Mouse (Mus musculus): Measurements from ENCODE around the gene Car12. TPM values are rescaled to one million over a fixed set of nuclear protein-coding genes. Genes with fewer than 3 reads are reported as not detected.

Gene Car12
- polyA plus RNA-seq, 1 experiment from 2014 or later: 2.6 TPM

DNA sequence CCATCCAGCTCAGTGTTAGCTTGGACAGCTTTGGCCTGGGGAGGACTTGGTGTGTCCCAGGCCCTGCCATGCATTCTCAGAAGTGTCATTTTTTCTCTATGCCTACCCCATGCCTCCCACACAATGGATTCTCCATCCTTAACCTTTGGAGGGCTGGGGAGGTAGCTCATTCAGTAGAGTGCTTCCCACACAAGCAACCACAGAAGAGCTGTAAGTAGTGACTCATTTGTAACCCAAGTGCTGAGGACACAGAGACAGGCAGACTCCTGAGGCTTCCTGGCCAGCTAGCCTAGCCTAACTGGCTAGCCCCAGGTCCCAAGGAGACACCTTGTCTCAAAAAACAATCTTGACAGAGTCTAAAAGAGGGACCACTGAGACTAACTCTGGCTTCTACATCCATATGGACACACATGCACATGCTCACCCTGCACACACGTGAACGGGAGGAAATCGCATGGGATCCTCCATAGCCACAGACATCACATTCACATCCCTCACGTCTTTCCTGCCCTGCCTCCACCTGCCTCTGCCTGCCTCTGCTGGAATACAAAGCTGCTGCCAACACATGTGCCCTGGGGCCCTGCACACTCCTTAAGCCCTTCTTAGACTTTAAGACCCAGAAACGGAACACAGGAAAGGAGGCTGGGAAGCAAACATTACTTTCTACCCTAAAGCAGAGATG lies 8.8 kb downstream of the Car12 start:
- Histone ChIP-seq H3K27me3 (replicated peaks; ENCODE audit: control insufficient read depth, insufficient read depth, low read length) (no peaks in the 10 kb centered on the region), H3K4me1 (ENCODE audit: control insufficient read depth, insufficient read depth, low read length) (peaks cover 5% of the 10 kb centered on the region; the same call in 1 of the 2 replicates), H3K27ac (ENCODE audit: low read depth, low read length) (peak overlapping the region; percentile 33; the same call in 1 of the 2 replicates), H3K36me3 (ENCODE audit: control insufficient read depth, insufficient read depth, low read length) (no peaks in the 10 kb centered on the region), H3K4me3 (ENCODE audit: low read depth, low read length) (no peak overlapping the region), H3K9ac (ENCODE audit: low read length) (no peak overlapping the region), H3K9me3 (replicated peaks; ENCODE audit: control insufficient read depth, low read length) (no peaks in the 10 kb centered on the region), H3K4me2 (ENCODE audit: low read length) (no peak overlapping the region)
- WGBS: 58% methylated on average over 5 of the region's 5 CpGs
- DNase-seq (ENCODE audit: low spot score): no peak
- ATAC-seq: peak; percentile 29; the same call in 1 of the 2 replicates

- no peak overlapping the region for H3K4me2 ChIP-seq (ENCODE audit: low read length)
- H3K9ac ChIP-seq (ENCODE audit: low read length): no peak overlapping the region
- H3K27ac ChIP-seq (ENCODE audit: low read depth, low read length): 0 out of 2 replicates have a peak overlapping the region, but pooled peaks have one; percentile 33
- H3K9me3 ChIP-seq (replicated peaks; ENCODE audit: control insufficient read depth, low read length): no peaks in the 10 kb centered on the region
- no peaks in the 10 kb centered on the region for H3K27me3 ChIP-seq (replicated peaks; ENCODE audit: control insufficient read depth, insufficient read depth, low read length)
- DNase-seq (ENCODE audit: low spot score) (peak; percentile 74), ATAC-seq (peak; percentile 71)
- H3K4me1 ChIP-seq (ENCODE audit: control insufficient read depth, insufficient read depth, low read length): peaks cover 5% of the 10 kb centered on the region; the same call in 1 of the 2 replicates
- H3K36me3 ChIP-seq (ENCODE audit: control insufficient read depth, insufficient read depth, low read length): no peaks in the 10 kb centered on the region
- WGBS: 17% methylated on average over 5 of the region's 5 CpGs
- H3K4me3 ChIP-seq (ENCODE audit: low read depth, low read length): no peak overlapping the region
Observed at GRCm38 (mm10) chr9:66722869-66723272, 9.4 kb downstream of the Car12 start.

DNA sequence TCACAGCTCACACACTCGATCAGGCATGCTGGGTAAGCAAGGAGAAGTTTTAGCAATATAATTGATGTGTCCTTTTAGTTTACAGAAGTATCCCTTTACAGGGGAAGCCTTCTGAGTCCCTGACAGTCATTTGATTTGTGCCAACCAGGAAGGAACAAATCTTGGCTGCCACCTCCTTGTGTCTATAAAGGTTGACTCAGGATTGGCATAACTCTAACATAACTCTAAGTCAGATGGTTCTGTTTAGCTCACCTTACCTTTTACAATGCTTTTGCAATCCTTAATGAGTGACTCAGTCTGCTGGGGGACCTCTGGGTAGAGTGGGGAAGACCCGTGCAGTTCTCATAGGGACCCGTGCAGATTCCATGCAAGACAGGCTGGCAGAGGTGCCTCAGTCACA lies 12.1 kb downstream of the Car12 start:
- peaks cover 5% of the 10 kb centered on the region; the same call in 1 of the 2 replicates for H3K4me1 ChIP-seq (ENCODE audit: control insufficient read depth, insufficient read depth, low read length)
- no peaks in the 10 kb centered on the region for H3K9me3 ChIP-seq (replicated peaks; ENCODE audit: control insufficient read depth, low read length)
- DNase-seq (ENCODE audit: low spot score) (no peak), ATAC-seq (no peak)
- H3K4me2 ChIP-seq (ENCODE audit: low read length): no peak overlapping the region
- 76% methylated on average over 3 of the region's 3 CpGs for WGBS
- H3K4me3 ChIP-seq (ENCODE audit: low read depth, low read length): no peak overlapping the region
- no peaks in the 10 kb centered on the region for H3K36me3 ChIP-seq (ENCODE audit: control insufficient read depth, insufficient read depth, low read length)
- H3K9ac ChIP-seq (ENCODE audit: low read length): no peak overlapping the region
- no peak overlapping the region for H3K27ac ChIP-seq (ENCODE audit: low read depth, low read length)
- no peaks in the 10 kb centered on the region for H3K27me3 ChIP-seq (replicated peaks; ENCODE audit: control insufficient read depth, insufficient read depth, low read length)

DNA sequence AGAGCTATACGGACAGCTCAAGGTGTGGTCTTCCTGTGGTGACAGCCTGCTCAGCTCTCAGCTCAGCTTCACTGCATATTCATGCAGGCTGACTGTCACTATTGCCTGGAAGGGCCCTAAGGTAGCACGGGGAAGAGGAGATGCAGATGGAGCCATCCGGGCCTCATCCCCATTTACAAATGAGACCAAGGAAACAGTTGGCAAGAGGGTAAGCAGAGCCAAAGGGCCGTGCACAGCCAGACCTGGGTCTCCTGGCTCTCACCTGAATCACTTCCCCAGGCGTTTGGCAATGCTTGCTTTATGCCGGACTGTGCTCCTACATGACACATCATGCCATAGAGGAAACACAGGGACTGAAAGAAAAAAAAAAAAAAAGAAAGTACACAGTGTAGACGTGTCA lies 13.8 kb downstream of the Car12 start:
- WGBS: 77% methylated on average over 7 of the region's 7 CpGs
- ATAC-seq: no peak
- no peaks in the 10 kb centered on the region for H3K36me3 ChIP-seq (ENCODE audit: control insufficient read depth, insufficient read depth, low read length)

DNA sequence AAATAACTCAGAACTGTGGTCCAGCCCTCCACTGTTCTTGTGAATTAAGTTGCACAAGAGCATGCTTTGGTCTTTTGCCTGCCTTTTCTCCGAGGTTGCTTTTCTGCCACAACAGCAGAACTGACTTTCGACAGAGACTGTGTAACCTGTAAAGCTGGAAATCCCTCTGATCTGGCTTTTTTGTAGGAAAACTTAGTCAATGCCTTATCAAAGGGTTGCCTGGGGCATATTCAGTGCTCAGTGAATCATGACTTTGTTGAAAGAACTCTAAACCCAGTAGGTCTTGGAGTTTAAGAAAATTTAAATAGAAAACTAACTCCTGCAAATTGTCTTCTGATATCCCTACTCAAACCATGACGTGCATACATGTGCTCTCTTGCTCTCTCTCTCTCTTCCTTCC lies 17.1 kb downstream of the Car12 start:
- no peaks in the 10 kb centered on the region for H3K9me3 ChIP-seq (replicated peaks; ENCODE audit: control insufficient read depth, low read length)
- no peak overlapping the region for H3K27ac ChIP-seq (ENCODE audit: low read depth, low read length)
- WGBS: 57% methylated on average over 3 of the region's 3 CpGs
- no peak overlapping the region for H3K4me2 ChIP-seq (ENCODE audit: low read length)
- H3K27me3 ChIP-seq (replicated peaks; ENCODE audit: control insufficient read depth, insufficient read depth, low read length): no peaks in the 10 kb centered on the region
- 0 out of 2 replicates have a peak, but pooled peaks cover 2% of the 10 kb centered on the region for H3K4me1 ChIP-seq (ENCODE audit: control insufficient read depth, insufficient read depth, low read length)
- no peak overlapping the region for H3K9ac ChIP-seq (ENCODE audit: low read length)
- no peak overlapping the region for H3K4me3 ChIP-seq (ENCODE audit: low read depth, low read length)
- H3K36me3 ChIP-seq (ENCODE audit: control insufficient read depth, insufficient read depth, low read length): no peaks in the 10 kb centered on the region
- ATAC-seq (no peak), DNase-seq (ENCODE audit: low spot score) (no peak)

More for the DNA sequence above, 13.8 kb downstream of the Car12 start:
- Histone ChIP-seq H3K9me3 (replicated peaks; ENCODE audit: control insufficient read depth, low read length) (no peaks in the 10 kb centered on the region), H3K9ac (ENCODE audit: low read length) (no peak overlapping the region), H3K27me3 (replicated peaks; ENCODE audit: control insufficient read depth, insufficient read depth, low read length) (no peaks in the 10 kb centered on the region), H3K27ac (ENCODE audit: low read depth, low read length) (no peak overlapping the region), H3K4me1 (ENCODE audit: control insufficient read depth, insufficient read depth, low read length) (0 out of 2 replicates have a peak, but pooled peaks cover 5% of the 10 kb centered on the region), H3K4me3 (ENCODE audit: low read depth, low read length) (no peak overlapping the region), H3K4me2 (ENCODE audit: low read length) (no peak overlapping the region)
- no peak for DNase-seq (ENCODE audit: low spot score)

- WGBS: 85% methylated on average over 7 of the region's 7 CpGs
- Histone ChIP-seq H3K27ac (ENCODE audit: low read depth, low read length) (no peak overlapping the region), H3K9ac (ENCODE audit: low read length) (no peak overlapping the region), H3K4me3 (ENCODE audit: low read depth, low read length) (no peak overlapping the region), H3K4me2 (ENCODE audit: low read length) (no peak overlapping the region), H3K36me3 (ENCODE audit: control insufficient read depth, insufficient read depth, low read length) (no peaks in the 10 kb centered on the region), H3K9me3 (replicated peaks; ENCODE audit: control insufficient read depth, low read length) (no peaks in the 10 kb centered on the region), H3K4me1 (ENCODE audit: control insufficient read depth, insufficient read depth, low read length) (0 out of 2 replicates have a peak, but pooled peaks cover 2% of the 10 kb centered on the region), H3K27me3 (replicated peaks; ENCODE audit: control insufficient read depth, insufficient read depth, low read length) (no peaks in the 10 kb centered on the region)
- ATAC-seq: no peak
- no peak for DNase-seq (ENCODE audit: low spot score)
Observed at GRCm38 (mm10) chr9:66731284-66731683, 17.8 kb downstream of the Car12 start.

DNA sequence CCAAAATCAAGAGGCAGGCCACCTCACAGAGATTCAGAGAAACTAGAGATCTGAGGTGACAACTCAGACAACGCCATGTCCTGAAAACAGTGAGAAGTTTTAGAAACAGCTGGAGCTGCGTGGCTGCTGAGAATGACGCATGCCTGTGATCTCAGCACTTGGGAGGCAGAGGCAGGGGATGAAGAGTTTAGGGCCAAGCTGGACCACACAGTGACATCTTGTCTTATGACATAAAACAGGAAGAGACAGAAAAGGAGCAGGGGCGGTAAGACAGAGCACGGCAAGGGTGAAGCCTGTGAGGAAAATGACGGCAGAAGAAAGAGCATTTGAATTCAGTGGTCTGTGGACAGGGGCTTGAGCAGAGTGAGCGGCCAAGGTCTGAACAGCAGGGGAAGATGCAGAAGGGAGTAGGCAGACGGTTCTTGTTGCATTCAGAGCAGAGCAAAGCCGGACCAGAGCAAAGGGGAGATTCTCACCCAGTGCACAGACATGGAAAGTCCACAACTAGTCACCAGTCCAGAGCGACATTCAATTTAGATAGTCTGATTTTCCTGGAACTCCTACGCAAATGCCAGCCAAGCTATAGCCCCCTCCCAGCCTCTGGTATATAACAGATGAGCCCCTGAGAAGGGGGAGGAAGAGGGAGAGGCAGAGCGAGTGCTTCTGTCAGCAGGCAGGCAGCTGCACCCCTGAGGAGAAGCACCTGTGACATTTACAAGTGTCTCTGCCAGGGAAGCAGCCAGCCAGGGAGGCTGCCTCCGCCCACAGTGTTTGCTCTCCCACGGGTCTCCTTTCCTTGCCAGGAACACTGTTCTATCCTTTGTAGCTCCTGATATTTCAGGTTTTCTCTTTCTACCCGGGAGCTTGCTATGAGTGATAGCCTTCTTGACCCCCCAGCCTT lies 19.6 kb downstream of the Car12 start:
- Histone ChIP-seq H3K27ac (ENCODE audit: low read depth, low read length) (no peak overlapping the region), H3K4me3 (ENCODE audit: low read depth, low read length) (no peak overlapping the region), H3K4me1 (ENCODE audit: control insufficient read depth, insufficient read depth, low read length) (0 out of 2 replicates have a peak, but pooled peaks cover 2% of the 10 kb centered on the region), H3K36me3 (ENCODE audit: control insufficient read depth, insufficient read depth, low read length) (no peaks in the 10 kb centered on the region), H3K9me3 (replicated peaks; ENCODE audit: control insufficient read depth, low read length) (no peaks in the 10 kb centered on the region), H3K27me3 (replicated peaks; ENCODE audit: control insufficient read depth, insufficient read depth, low read length) (no peaks in the 10 kb centered on the region), H3K4me2 (ENCODE audit: low read length) (no peak overlapping the region), H3K9ac (ENCODE audit: low read length) (no peak overlapping the region)
- no peak for ATAC-seq
- DNase-seq (ENCODE audit: low spot score): peak; percentile 47
- WGBS: 59% methylated on average over 15 of the region's 15 CpGs

- ATAC-seq: no peak
- WGBS: 91% methylated on average over 6 of the region's 6 CpGs
Observed at GRCm38 (mm10) chr9:66734568-66734967, 21.1 kb downstream of the Car12 start.

More at GRCm38 (mm10) chr9:66734568-66734967, 21.1 kb downstream of the Car12 start:
- Histone ChIP-seq H3K27ac (ENCODE audit: low read depth, low read length) (no peak overlapping the region), H3K4me3 (ENCODE audit: low read depth, low read length) (no peak overlapping the region), H3K36me3 (ENCODE audit: control insufficient read depth, insufficient read depth, low read length) (no peaks in the 10 kb centered on the region), H3K9ac (ENCODE audit: low read length) (no peak overlapping the region), H3K9me3 (replicated peaks; ENCODE audit: control insufficient read depth, low read length) (no peaks in the 10 kb centered on the region), H3K27me3 (replicated peaks; ENCODE audit: control insufficient read depth, insufficient read depth, low read length) (no peaks in the 10 kb centered on the region), H3K4me2 (ENCODE audit: low read length) (no peak overlapping the region), H3K4me1 (ENCODE audit: control insufficient read depth, insufficient read depth, low read length) (0 out of 2 replicates have a peak, but pooled peaks cover 2% of the 10 kb centered on the region)
- no peak for DNase-seq (ENCODE audit: low spot score)

All from forebrain, embryonic 14.5 days (tissue).